Mouse (Mus musculus): ENCODE measurements around the gene Ddn.

DNA sequence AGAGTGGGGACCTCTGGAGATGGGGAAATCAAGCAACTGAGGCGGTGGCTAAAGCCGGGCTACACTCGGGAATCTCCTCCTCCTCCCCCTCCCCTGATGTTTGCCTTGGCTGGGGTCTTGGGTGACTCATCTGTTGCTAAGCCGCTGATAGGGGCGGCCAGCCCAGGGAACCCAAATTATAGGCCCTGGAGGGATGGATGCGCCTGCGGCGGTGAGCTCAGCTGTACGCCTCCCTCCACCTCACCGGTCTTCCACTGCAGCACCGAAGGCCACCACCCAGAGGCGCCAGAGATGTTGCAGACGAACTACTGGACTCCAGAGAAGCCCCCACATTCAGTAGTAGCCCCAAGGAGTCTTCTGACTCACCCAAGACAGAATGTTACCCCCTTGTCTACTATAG is 28.7 kb downstream of the Ddn start:
- no peak for TF ChIP-seq POLR2A (IDR thresholded peaks at IDR 0.05; ENCODE audit: borderline replicate concordance, insufficient read depth, low read length)
- TF ChIP-seq CTCF (IDR thresholded peaks at IDR 0.05; ENCODE audit: borderline replicate concordance, insufficient read depth, low read depth, low read length) = no peak
